Mouse (Mus musculus) megakaryocyte, embryonic 14.5 days (primary cell): Measurements from ENCODE around the gene Dcpp1. TPM values are rescaled to one million over a fixed set of nuclear protein-coding genes. Genes with fewer than 3 reads are reported as not detected.
"Not testable (repeated sequence)": the region's sequence is repeated elsewhere in the genome, so short reads cannot be mapped to it uniquely, and the experiment has no call there.

Source experiments
- H3K27me3 ChIP-seq: replicated peaks from 2 replicates; pipeline ENCODE3; 2012; ENCODE audit warnings: inconsistent platforms
- H3K36me3 ChIP-seq: replicated peaks from 2 replicates; pipeline ENCODE3; 2012; ENCODE audit warnings: low read length, inconsistent platforms, mixed read lengths
- H3K4me1 ChIP-seq: 2 replicates; pipeline ENCODE4 v1.6.1; 2012; ENCODE audit warnings: inconsistent platforms
- H3K4me3 ChIP-seq: replicated peaks from 2 replicates; pipeline ENCODE3; 2012; ENCODE audit warnings: moderate library complexity, mild to moderate bottlenecking, inconsistent platforms
- H3K9me3 ChIP-seq: 2 replicates; pipeline ENCODE4 v1.6.1; 2012; ENCODE audit warnings: inconsistent platforms
- FLI1 ChIP-seq: IDR thresholded peaks from 2 replicates; pipeline ENCODE4 v1.6.1; 2012; ENCODE audit warnings: low read length, inconsistent platforms, mixed read lengths
- GATA1 ChIP-seq: IDR thresholded peaks from 3 replicates; pipeline ENCODE4 v1.6.1; 2012; ENCODE audit warnings: mixed read lengths, low read length, inconsistent platforms, borderline replicate concordance
- polyA plus RNA-seq: library from polyadenylated mRNA; stranded (reverse); fragments of >175 nt; gene quantifications from 2 replicates; pipeline ENCODE4 v1.2.3, GENCODE M21; 2012; ENCODE audit warnings: low replicate concordance; ENCODE audit not compliant: insufficient read depth

Gene Dcpp1
- not detected in 2 replicates for polyA plus RNA-seq

GRCm38 (mm10) chr17:23880576-23880975 is at the start of gene Dcpp1, which contains the start of gene Dcpp2:
Dcpp1 (plus strand) TSS chr17:23880876.
Dcpp2 (plus strand) TSS chr17:23880880.
- not testable (repeated sequence) for H3K27me3 ChIP-seq, H3K4me3 ChIP-seq, H3K36me3 ChIP-seq, H3K9me3 ChIP-seq, H3K4me1 ChIP-seq

DNA sequence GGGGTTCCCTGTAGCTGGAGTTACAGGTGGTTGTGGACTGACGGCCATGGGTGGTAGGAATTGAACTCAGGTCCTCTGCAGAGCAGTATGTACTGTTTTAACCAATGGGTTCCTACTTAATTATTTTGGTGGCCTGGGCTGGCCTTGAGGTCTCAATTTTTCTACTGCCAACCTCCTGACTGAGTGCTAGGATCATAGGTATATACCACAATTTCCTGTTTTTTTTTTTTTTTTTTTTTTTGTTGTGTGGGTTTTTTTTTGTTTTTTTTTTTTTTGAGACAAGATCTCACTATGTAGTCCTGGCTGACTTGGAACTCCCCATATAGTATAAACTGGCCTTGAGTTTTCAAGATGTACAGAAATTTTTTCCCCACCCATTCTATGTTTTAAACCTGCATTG is 49.5 kb upstream of the Dcpp1 start:
- H3K36me3 ChIP-seq: peaks cover 14% of the 10 kb centered on the region
- H3K4me3 ChIP-seq: no peak overlapping the region
- H3K4me1 ChIP-seq: peaks cover 29% of the 10 kb centered on the region
- no peaks in the 10 kb centered on the region for H3K9me3 ChIP-seq
- H3K27me3 ChIP-seq: peaks cover 32% of the 10 kb centered on the region
- TF ChIP-seq GATA1 (no peak), FLI1 (no peak)

GRCm38 (mm10) chr17:23836006-23836575 is 44.6 kb upstream of the Dcpp1 start, which contains the start of gene Prss33:
Prss33 (minus strand) TSS chr17:23836056.
- Histone ChIP-seq H3K4me1 (peaks cover 13% of the 10 kb centered on the region), H3K36me3 (no peaks in the 10 kb centered on the region), H3K9me3 (no peaks in the 10 kb centered on the region), H3K27me3 (peaks cover 44% of the 10 kb centered on the region), H3K4me3 (peak within 1 kb of the TSS; percentile 26)
- no peak for TF ChIP-seq GATA1
- no peak for TF ChIP-seq FLI1

DNA sequence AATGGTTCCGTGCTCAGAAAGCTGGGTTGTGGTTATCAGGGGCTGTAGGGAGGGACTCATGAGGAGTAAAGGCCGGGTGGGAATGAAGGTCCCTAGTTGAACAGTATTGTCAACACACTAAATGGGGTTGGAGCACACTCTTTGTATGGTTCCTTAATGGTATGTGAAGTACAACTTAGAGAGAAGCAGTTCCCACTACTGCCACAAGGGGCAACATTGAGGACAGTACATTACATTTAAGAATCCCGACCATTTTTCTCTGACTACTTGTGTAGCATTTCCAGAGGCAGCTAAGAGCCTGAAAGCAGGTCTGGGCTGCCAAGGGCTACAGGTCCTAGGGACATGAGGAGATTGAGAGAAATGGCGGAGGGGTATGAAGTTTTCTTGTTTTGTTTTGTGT is 39.5 kb upstream of the Dcpp1 start:
- Histone ChIP-seq H3K4me3 (no peak overlapping the region), H3K4me1 (peaks cover 18% of the 10 kb centered on the region), H3K27me3 (peaks cover 12% of the 10 kb centered on the region), H3K36me3 (no peaks in the 10 kb centered on the region), H3K9me3 (no peaks in the 10 kb centered on the region)
- TF ChIP-seq GATA1 (no peak), FLI1 (no peak)

- 0 out of 2 replicates have a peak, but pooled peaks cover 2% of the 10 kb centered on the region for H3K9me3 ChIP-seq
- H3K36me3 ChIP-seq: no peaks in the 10 kb centered on the region
- no peak for TF ChIP-seq FLI1
- TF ChIP-seq GATA1: no peak
- H3K27me3 ChIP-seq: peaks cover 7% of the 10 kb centered on the region
- peaks cover 10% of the 10 kb centered on the region for H3K4me1 ChIP-seq
- peak overlapping the region; percentile 87 for H3K4me3 ChIP-seq
These were observed 37.4 kb upstream of the Dcpp1 start for GRCm38 (mm10) chr17:23843141-23843811.

GRCm38 (mm10) chr17:23843812-23844273 is 36.8 kb upstream of the Dcpp1 start, which contains the start of the genes Prss32 and Prss41:
Prss32 (plus strand) TSS chr17:23843855.
Prss41 (minus strand) TSS chr17:23844172.
- Histone ChIP-seq H3K4me1 (peaks cover 10% of the 10 kb centered on the region), H3K4me3 (peak within 1 kb of the TSS; percentile 87), H3K27me3 (peaks cover 7% of the 10 kb centered on the region), H3K9me3 (0 out of 2 replicates have a peak, but pooled peaks cover 4% of the 10 kb centered on the region), H3K36me3 (no peaks in the 10 kb centered on the region)
- TF ChIP-seq GATA1: no peak
- TF ChIP-seq FLI1: no peak

DNA sequence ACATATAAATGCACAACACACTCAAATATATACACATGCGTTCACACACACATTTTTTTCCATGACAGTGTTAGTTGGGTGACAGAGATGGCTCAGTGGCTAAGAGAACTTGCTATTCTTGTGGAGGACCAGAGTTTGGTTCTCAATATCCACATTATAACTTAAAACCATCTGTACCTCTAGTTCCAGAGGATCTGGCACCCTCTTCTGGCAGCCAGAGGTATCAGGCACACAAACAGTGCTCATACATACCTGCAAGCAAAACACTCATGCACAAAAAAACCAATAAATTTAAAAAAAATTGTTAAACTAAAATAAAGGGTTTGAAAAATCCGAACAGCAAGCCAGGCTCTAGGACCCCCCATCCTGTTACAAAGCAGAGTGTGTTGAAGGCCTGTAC is 30.6 kb upstream of the Dcpp1 start:
- Histone ChIP-seq H3K4me1 (peaks cover 5% of the 10 kb centered on the region; the same call in 1 of the 2 replicates), H3K4me3 (no peak overlapping the region), H3K9me3 (peaks cover 9% of the 10 kb centered on the region; the same call in 1 of the 2 replicates), H3K36me3 (no peaks in the 10 kb centered on the region), H3K27me3 (peaks cover 12% of the 10 kb centered on the region)
- TF ChIP-seq GATA1 (no peak), FLI1 (no peak)

GRCm38 (mm10) chr17:23850853-23851749 is 29.6 kb upstream of the Dcpp1 start:
- Histone ChIP-seq H3K27me3 (peaks cover 15% of the 10 kb centered on the region), H3K4me1 (peaks cover 5% of the 10 kb centered on the region; the same call in 1 of the 2 replicates), H3K36me3 (no peaks in the 10 kb centered on the region), H3K4me3 (no peak overlapping the region), H3K9me3 (peaks cover 9% of the 10 kb centered on the region; the same call in 1 of the 2 replicates)
- TF ChIP-seq FLI1: no peak
- TF ChIP-seq GATA1: no peak

- no peak for TF ChIP-seq GATA1
- no peak for TF ChIP-seq FLI1
- Histone ChIP-seq H3K4me3 (peak overlapping the region; percentile 20), H3K9me3 (peaks cover 7% of the 10 kb centered on the region; the same call in 1 of the 2 replicates), H3K4me1 (peaks cover 5% of the 10 kb centered on the region; the same call in 1 of the 2 replicates), H3K36me3 (no peaks in the 10 kb centered on the region), H3K27me3 (peaks cover 17% of the 10 kb centered on the region)
These were observed 27.4 kb upstream of the Dcpp1 start for GRCm38 (mm10) chr17:23853292-23853691.
